Mouse (Mus musculus): ENCODE measurements around the gene Ttc41. TPM values are rescaled to one million over a fixed set of nuclear protein-coding genes. Genes with fewer than 3 reads are reported as not detected.

Gene Ttc41
- polyA plus RNA-seq, 1 experiment = not detected

DNA sequence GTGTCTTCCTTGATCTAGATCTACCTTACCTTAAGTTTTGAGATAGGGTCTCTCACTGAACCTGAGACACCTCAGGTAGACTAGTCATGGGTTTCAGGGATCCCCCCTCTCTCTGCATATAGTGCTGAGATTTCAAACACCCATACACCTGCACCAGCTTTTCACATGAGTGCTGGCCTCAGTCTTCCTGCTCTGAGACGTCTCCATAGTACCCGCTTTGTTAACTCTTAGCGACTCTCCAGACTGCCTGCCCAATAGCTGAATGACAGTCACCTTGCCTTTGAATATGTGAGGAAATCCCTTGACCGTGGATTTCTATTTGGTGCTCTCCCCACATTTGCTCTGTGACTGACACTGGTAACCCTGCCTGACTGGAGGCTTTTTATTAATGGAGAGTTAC is 88.6 kb downstream of the Ttc41 start:
- H3K4me1 ChIP-seq = peaks cover 34% of the 10 kb centered on the region
- peaks cover 4% of the 10 kb centered on the region; the same call in 1 of the 2 replicates for H3K9me3 ChIP-seq
- TF ChIP-seq GATA1 (IDR thresholded peaks at IDR 0.05; ENCODE audit: borderline replicate concordance, low read length) = no peak
- no peak for TF ChIP-seq FLI1 (IDR thresholded peaks at IDR 0.05; ENCODE audit: low read length)
- H3K27me3 ChIP-seq (replicated peaks) = no peaks in the 10 kb centered on the region
- H3K4me3 ChIP-seq (replicated peaks) = no peak overlapping the region
- peaks cover 31% of the 10 kb centered on the region for H3K36me3 ChIP-seq (replicated peaks; ENCODE audit: low read length)

DNA sequence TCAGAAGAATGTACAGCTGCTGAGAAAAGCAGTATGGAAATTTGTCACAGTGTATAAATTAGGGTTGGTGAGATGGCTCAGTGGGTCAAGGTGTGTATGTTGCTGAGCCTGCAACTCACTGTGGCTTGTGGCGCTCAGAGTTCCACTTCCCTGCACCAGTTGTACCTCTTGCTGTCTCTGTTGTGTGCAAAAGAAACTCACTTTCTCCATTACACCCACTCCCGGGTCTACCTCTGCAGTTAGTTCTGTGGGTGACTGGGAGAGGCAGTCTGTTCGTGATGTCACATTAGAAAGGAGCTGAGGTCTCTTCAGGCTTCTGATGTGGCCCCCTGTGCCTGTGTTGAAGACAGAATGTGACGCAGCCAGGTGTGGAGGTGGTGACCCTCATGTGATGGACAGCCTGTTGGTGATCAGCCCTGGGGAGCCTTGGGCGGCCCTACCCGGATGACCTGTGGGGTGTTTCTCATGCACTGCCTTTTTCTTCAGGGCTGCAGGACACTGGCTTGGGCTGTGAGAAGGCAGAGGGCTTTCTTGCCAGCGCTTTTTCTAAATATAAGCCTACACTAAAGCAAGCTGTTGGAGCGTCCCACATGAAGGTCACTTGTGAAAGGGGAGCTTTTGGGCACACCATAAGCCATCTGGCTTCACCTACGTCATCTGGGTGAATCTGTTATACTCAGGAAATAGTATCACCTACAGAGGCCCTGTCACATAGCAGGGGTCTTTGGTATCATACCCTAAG is 89.4 kb downstream of the Ttc41 start:
- Histone ChIP-seq H3K36me3 (replicated peaks; ENCODE audit: low read length) (peaks cover 25% of the 10 kb centered on the region), H3K9me3 (peaks cover 4% of the 10 kb centered on the region; the same call in 1 of the 2 replicates), H3K4me3 (replicated peaks) (no peak overlapping the region), H3K27me3 (replicated peaks) (no peaks in the 10 kb centered on the region), H3K4me1 (peaks cover 26% of the 10 kb centered on the region)
- no peak for TF ChIP-seq GATA1 (IDR thresholded peaks at IDR 0.05; ENCODE audit: borderline replicate concordance, low read length)
- no peak for TF ChIP-seq FLI1 (IDR thresholded peaks at IDR 0.05; ENCODE audit: low read length)

DNA sequence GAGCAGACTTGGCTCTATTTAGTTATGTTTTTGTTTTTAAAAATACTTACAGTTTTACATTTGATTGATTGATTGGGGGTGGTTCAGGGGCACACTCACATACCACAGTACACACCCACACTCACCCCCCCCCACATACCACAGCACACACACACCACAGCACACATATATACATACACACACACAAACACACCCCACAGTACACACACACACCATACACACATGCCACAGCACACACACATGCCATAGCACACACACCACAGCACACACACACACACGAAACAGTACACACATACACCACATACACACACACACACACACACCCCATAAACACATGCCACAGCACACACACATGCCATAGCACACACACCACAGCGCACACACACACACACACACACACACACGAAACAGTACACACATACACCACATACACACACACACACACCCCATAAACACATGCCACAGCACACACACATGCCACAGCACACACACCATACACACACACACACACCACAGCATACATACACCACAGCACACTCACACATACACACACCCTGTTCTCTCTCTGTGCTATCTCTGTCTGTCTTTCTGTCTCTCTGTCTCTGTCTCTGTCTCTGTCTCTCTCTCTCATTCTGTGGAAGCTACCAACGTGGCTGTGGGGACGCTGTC is 90.6 kb downstream of the Ttc41 start:
- Histone ChIP-seq H3K36me3 (replicated peaks; ENCODE audit: low read length) (peaks cover 20% of the 10 kb centered on the region), H3K4me1 (peaks cover 25% of the 10 kb centered on the region), H3K4me3 (replicated peaks) (no peak overlapping the region), H3K9me3 (peaks cover 4% of the 10 kb centered on the region; the same call in 1 of the 2 replicates), H3K27me3 (replicated peaks) (no peaks in the 10 kb centered on the region)
- TF ChIP-seq FLI1 (IDR thresholded peaks at IDR 0.05; ENCODE audit: low read length) (no peak), GATA1 (IDR thresholded peaks at IDR 0.05; ENCODE audit: borderline replicate concordance, low read length) (no peak)

DNA sequence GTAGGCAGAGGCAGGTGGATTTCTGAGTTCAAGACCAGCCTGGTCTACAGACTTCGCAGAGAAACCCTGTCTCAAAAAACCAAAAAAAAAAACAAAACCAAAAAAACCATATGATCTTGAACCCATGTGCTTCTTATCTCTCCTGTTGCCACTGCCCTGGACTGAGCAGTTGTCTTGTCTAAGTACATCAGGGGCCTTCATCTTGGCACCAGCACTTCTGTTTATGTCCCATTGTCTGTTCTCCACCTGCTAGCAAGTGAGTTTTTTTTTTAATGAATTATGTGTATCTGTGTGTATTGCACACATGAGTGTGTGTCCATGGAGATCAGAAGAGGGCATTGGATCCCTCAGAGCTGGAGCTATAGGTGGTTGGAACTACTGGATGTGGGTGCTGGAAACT is 101.8 kb downstream of the Ttc41 start:
- TF ChIP-seq FLI1 (IDR thresholded peaks at IDR 0.05; ENCODE audit: low read length) (no peak), GATA1 (IDR thresholded peaks at IDR 0.05; ENCODE audit: borderline replicate concordance, low read length) (no peak)
- Histone ChIP-seq H3K36me3 (replicated peaks; ENCODE audit: low read length) (peaks cover 78% of the 10 kb centered on the region), H3K4me1 (peaks cover 34% of the 10 kb centered on the region), H3K4me3 (replicated peaks) (no peak overlapping the region), H3K27me3 (replicated peaks) (no peaks in the 10 kb centered on the region), H3K9me3 (no peaks in the 10 kb centered on the region)

DNA sequence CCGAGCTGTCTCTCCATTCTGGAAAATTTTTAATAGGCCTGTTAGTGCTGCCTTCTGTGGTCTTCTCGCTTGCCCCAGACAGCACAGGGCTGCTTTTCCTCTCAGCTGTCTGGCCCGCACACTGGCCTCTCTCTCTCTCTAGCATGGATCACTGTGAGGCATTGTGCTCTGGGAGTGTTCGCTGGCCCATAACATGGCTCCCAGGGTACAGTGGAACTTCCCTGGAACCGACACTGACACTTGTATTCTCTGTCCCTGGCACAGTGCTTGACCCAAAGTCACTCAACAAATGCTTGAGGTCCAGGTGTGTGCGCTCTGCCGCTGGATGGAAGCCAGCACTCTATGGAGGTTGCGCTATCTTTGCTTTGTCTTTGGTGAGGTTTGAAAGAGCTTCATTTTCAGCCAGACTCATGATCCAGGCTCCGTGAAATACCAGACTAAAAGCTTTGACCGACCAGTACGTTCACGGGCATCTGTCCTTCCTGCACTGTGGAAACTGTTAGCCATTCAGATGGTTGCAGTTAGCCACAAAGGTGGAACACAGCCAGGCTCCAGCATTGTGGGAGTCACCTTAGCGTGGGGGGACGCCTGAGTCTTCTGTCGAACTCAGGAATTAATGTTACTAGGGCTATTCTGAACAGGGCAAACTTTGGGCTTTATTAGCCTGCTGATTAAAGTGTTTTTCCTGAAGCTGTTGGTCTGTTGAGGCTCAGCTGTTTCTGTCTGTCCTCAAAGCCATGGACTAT is 102.6 kb downstream of the Ttc41 start:
- no peaks in the 10 kb centered on the region for H3K9me3 ChIP-seq
- peaks cover 86% of the 10 kb centered on the region for H3K36me3 ChIP-seq (replicated peaks; ENCODE audit: low read length)
- TF ChIP-seq GATA1 (IDR thresholded peaks at IDR 0.05; ENCODE audit: borderline replicate concordance, low read length) (no peak), FLI1 (IDR thresholded peaks at IDR 0.05; ENCODE audit: low read length) (no peak)

DNA sequence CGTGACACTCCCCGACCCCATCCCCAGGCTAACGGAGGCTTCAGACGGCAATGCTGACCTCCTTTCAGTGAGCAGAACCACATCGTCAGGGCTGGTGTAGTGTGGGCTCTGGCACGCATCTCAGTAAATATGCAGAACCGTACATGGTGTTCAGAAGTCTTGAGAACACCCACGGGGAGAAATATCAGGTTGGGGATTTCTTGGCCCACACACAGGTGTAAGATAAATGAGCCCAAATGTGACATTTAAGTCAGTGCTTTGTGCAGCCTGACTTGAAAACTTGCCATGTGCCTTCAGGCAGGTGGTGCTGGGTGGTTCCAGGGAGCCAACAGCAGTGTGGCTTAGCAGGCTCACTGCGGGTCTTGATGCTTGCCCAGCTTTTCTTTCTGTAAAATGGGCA is 104.4 kb downstream of the Ttc41 start:
- Histone ChIP-seq H3K4me3 (replicated peaks) (no peak overlapping the region), H3K9me3 (no peaks in the 10 kb centered on the region), H3K4me1 (peaks cover 49% of the 10 kb centered on the region), H3K36me3 (replicated peaks; ENCODE audit: low read length) (peaks cover 91% of the 10 kb centered on the region), H3K27me3 (replicated peaks) (no peaks in the 10 kb centered on the region)
- TF ChIP-seq GATA1 (IDR thresholded peaks at IDR 0.05; ENCODE audit: borderline replicate concordance, low read length) (no peak), FLI1 (IDR thresholded peaks at IDR 0.05; ENCODE audit: low read length) (no peak)

More for the DNA sequence above, 102.6 kb downstream of the Ttc41 start:
- no peak overlapping the region for H3K4me3 ChIP-seq (replicated peaks)
- H3K4me1 ChIP-seq = peaks cover 34% of the 10 kb centered on the region
- no peaks in the 10 kb centered on the region for H3K27me3 ChIP-seq (replicated peaks)

DNA sequence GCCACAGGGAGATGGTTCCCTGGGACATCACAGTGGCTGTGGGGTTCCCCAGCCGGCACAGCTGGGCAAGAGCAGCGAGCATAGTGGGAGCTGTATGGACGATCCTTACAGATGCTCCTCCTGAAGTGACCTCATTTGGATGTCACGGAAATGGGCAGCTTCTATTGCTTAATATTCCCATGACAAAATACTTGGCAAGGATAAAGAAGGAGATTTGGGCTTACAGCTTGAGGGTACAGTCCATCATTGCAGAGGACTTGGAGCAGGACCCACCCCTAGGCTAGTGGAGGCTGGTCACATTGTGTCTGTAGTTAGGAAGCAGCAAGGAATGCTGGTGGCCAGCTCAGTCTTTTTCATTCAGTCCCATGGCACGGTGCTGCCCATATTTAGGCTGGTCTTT is 105.0 kb downstream of the Ttc41 start:
- Histone ChIP-seq H3K27me3 (replicated peaks) (no peaks in the 10 kb centered on the region), H3K4me1 (peaks cover 55% of the 10 kb centered on the region), H3K36me3 (replicated peaks; ENCODE audit: low read length) (peaks cover 93% of the 10 kb centered on the region), H3K9me3 (no peaks in the 10 kb centered on the region), H3K4me3 (replicated peaks) (no peak overlapping the region)
- no peak for TF ChIP-seq FLI1 (IDR thresholded peaks at IDR 0.05; ENCODE audit: low read length)
- TF ChIP-seq GATA1 (IDR thresholded peaks at IDR 0.05; ENCODE audit: borderline replicate concordance, low read length) = no peak

DNA sequence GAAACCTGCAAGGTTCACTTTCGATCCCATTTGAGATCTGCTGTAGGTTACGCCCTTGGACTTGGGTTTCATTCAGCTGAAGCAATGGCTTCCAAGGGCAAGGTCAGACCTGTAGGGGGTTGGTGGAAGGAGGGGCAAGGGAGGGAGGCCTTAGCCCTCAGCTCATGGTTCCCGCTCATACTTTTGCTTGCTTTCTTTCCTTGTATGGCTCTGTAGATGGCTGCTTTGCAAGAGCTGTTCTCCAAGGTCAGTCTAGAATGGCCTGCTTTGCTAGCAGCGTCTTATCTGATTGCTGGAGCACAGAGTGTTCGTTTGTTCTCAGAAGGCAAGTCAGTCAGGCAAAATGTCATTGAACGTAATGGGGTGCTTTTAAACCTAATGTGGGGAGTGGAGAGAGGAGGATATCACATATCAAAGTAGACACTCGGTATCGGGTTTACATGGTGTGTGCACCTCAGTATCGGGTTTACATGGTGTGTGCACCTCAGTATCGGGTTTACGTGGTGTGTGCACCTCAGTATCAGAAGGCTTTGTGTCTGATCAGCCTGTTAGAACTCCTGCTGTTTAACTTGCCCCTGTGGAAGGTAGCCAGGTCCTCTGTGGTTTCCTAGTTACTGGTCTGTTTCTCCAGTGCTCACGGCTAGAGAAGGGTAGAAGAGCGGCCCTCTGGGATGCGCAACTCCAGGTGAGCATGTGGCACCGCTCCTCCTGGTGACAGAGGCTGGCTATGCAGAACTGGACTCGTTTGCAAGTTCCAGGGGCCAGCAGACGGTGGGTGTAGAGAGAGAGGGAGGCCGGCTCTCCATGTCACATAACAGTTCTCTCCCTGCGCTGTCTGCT is 108.9 kb downstream of the Ttc41 start:
- TF ChIP-seq FLI1 (IDR thresholded peaks at IDR 0.05; ENCODE audit: low read length) (no peak), GATA1 (IDR thresholded peaks at IDR 0.05; ENCODE audit: borderline replicate concordance, low read length) (0 out of 3 replicates have a peak, but pooled peaks have one; percentile 29)

DNA sequence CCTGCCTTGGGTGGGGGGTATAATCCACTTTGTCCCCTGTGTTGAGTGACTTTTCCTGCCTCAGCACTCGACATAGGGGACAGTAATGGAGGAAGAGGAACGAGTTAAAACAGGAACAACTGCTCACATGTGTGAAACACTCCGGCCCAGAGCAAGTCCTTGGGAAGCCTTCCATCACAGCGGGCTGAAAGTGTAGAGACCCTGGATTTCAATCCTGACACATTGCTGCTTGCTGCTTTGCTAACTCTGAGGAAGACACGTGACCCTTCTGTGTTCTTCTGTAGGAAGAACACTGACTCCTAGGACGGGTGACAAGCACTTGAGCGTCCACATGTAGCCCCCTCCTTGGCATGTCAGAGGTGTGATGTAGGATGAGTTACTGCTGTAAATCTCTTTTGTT is 109.5 kb downstream of the Ttc41 start:
- H3K27me3 ChIP-seq (replicated peaks) = no peaks in the 10 kb centered on the region
- peaks cover 95% of the 10 kb centered on the region for H3K36me3 ChIP-seq (replicated peaks; ENCODE audit: low read length)
- peaks cover 59% of the 10 kb centered on the region for H3K4me1 ChIP-seq
- H3K4me3 ChIP-seq (replicated peaks) = no peak overlapping the region
- no peak for TF ChIP-seq FLI1 (IDR thresholded peaks at IDR 0.05; ENCODE audit: low read length)
- TF ChIP-seq GATA1 (IDR thresholded peaks at IDR 0.05; ENCODE audit: borderline replicate concordance, low read length) = no peak
- no peaks in the 10 kb centered on the region for H3K9me3 ChIP-seq

More for the DNA sequence above, 108.9 kb downstream of the Ttc41 start:
- Histone ChIP-seq H3K9me3 (no peaks in the 10 kb centered on the region), H3K27me3 (replicated peaks) (no peaks in the 10 kb centered on the region), H3K4me1 (peaks cover 57% of the 10 kb centered on the region), H3K4me3 (replicated peaks) (no peak overlapping the region), H3K36me3 (replicated peaks; ENCODE audit: low read length) (peaks cover 95% of the 10 kb centered on the region)
